Mouse (Mus musculus) mammary gland, adult 2 months (tissue): ENCODE results near the gene Cdh22. TPM values are rescaled to one million over a fixed set of nuclear protein-coding genes. Genes with fewer than 3 reads are reported as not detected.

Source experiments
- polyA plus RNA-seq: library from polyadenylated mRNA; depleted of rRNA; stranded (reverse); fragments of >200 nt; gene quantifications from 2 replicates; pipeline ENCODE4 v1.2.3, GENCODE M21; 2012; ENCODE audit warnings: low replicate concordance; rRNA removed

Gene Cdh22
- 0.39 and 1.0 TPM in 2 replicates for polyA plus RNA-seq

GRCm38 (mm10) chr2:165234613-165235291 lies at the start of gene Cdh22:
Gene Cdh22, minus strand, starts transcription at chr2:165234853.

GRCm38 (mm10) chr2:165090650-165091049 lies 144.0 kb downstream of the Cdh22 start, which contains the start of gene 1700025C18Rik:
Gene 1700025C18Rik, minus strand, starts transcription at chr2:165090750.

Other genes starting within 250 kb of the Cdh22 start
- 25.4 and 29.5 TPM in 2 replicates for gene Ncoa5, start 200.0 kb downstream of the Cdh22 start, polyA plus RNA-seq
- 31.3 and 45.3 TPM in 2 replicates for gene Cd40, start 179.2 kb downstream of the Cdh22 start, polyA plus RNA-seq
- not detected in 2 replicates for gene 1700025C18Rik, start 144.1 kb downstream of the Cdh22 start, polyA plus RNA-seq
- 78.4 and 86.8 TPM in 2 replicates for gene Slc35c2, start 53.0 kb upstream of the Cdh22 start, polyA plus RNA-seq
- 77.5 and 109 TPM in 2 replicates for gene Elmo2, start 91.6 kb upstream of the Cdh22 start, polyA plus RNA-seq
- not detected in 2 replicates for gene Zfp663, start 133.9 kb upstream of the Cdh22 start, polyA plus RNA-seq
- 1.3 and 2.2 TPM in 2 replicates for gene Zfp334, start 153.4 kb upstream of the Cdh22 start, polyA plus RNA-seq
- gene Ocstamp, start 165.6 kb upstream of the Cdh22 start, polyA plus RNA-seq: 0.79 and 1.0 TPM in 2 replicates
- 5.3 and 5.8 TPM in 2 replicates for gene Slc13a3, start 238.4 kb upstream of the Cdh22 start, polyA plus RNA-seq